Mouse (Mus musculus) heart, adult 8-10 months (tissue): ENCODE results near the gene Xpo6. TPM values are rescaled to one million over a fixed set of nuclear protein-coding genes. Genes with fewer than 3 reads are reported as not detected.

ENCODE experiments used
- DNase-seq: peaks from one replicate; pipeline ENCODE4 v3.0.0; 2022; ENCODE audit warnings: low spot score
- total RNA-seq, 4 experiments: library from RNA; stranded (reverse); gene quantifications; 2 replicates each; pipeline ENCODE4 v1.2.4; 2022

Gene Xpo6
- total RNA-seq, 4 experiments from 2014 or later, result 12.3 to 22.8 (median 18.8) TPM

DNA sequence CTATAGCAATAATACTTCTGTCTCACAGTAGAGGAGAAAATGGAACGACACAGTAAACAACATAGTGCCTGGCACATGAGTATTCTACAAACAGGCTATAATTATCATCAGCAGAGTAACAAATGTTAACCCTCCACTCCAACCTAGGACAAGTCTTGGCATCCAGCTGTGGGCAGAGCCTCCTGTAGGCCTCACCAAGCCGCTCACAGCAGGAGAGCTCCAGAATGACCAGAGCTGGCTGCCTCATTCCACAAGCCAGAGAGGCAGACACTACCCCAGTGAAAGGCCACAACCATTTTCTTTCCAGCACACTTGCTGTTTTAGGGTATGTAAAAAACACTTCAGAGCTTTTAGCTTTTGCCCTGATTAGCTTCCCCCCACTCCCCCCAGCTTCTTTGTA, 72.6 kb downstream of the Xpo6 start:
- DNase-seq, result no peak

DNA sequence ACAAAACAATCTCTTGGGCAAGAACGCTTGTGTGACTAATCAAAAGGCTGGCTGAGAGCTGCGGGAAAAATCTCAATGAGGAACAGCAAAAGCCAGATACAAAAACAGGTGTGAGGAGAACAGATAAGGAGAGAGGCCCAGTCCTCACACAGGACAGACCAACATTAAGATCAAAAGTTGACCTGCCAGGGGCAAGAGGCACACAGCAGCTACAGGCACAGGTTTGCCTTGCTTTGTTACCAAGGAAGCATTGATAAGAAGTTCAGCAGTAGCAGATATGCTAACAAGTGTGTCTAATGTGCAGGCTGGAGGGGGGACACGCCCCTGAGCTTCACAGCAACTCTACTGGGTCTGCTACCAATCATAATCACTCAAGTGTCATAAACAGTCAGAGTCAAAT, 73.8 kb downstream of the Xpo6 start:
- no peak for DNase-seq

GRCm38 (mm10) chr7:126121533-126121932, 78.8 kb downstream of the Xpo6 start:
- no peak for DNase-seq

DNA sequence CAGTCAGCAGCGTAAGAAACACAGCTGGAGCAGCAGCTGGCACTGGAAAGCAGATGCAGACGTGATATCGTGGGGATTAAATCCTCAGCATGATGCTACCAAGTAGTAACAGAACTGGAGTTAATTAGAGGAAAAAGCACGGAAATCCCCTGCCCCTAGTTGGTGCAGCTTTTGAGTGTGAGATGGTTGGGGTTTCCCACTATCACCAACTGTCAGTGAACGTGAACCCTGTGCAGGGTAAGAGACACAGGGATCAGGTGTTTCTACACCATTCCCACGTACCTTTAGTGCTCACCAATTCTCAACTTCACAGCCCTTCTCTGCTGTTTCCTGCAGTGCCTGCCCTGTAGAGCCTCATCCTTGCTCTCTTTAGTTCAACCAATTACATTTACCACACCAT, 80.5 kb downstream of the Xpo6 start:
- no peak for DNase-seq

- no peak for DNase-seq
These were observed 87.0 kb downstream of the Xpo6 start for GRCm38 (mm10) chr7:126113263-126113662.

- DNase-seq, result no peak
These were observed 89.1 kb downstream of the Xpo6 start for GRCm38 (mm10) chr7:126111230-126111629.

- no peak for DNase-seq
These were observed 90.4 kb downstream of the Xpo6 start for GRCm38 (mm10) chr7:126109898-126110297.

- no peak for DNase-seq
These were observed 99.9 kb downstream of the Xpo6 start for GRCm38 (mm10) chr7:126100440-126100839.

DNA sequence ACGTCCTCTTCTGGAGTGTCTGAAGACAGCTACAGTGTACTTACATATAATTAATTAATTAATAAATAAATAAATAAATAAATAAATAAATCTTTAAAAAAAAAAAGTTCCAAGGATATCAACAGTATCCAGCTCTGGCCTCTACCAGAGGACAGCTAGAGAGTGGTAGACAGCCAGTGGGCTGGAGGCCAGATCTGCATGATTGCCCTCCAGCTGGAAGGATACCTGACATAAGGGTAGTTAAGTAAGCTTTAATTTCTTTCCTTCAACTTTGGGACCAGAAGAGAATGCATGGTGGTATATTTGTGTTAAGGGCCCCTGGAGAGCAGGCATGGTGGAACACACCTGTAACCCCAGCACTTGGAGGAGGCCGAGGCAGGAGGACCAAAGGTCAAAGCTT, 100.5 kb downstream of the Xpo6 start:
- no peak for DNase-seq

- DNase-seq, result no peak
These were observed 101.0 kb downstream of the Xpo6 start for GRCm38 (mm10) chr7:126099163-126099775.

DNA sequence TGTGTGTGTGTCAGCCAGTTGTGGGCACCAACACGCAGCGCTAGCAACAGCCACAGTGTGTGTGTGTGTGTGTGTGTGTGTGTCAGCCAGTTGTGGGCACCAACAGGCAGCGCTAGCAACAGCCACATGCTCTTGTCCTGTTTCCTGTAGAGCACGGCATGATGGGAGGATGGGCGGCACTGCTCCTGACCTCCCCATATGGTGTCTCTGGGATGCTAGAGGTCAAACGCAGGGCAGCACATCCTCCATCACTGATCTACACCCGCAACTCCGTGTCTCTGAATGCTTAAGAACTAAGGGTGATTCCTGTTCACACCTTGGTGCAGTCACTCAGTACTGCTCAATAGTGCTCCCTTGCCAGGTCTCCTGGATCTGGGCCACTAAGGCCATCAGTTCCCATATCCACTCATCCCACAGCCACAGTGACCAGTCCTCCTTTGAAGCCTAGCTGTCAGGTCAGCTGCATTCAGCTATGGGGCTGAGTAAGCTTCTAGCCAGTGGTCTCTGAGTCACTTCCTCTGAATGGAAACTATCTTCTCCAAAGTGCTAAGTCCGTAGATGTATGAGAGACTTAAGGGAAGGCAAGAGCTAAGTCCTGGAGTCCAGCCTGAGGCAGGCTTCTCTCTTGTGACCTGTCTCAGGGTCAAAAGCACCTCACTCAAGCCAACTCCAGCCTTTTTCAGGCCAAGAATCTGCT, 102.9 kb downstream of the Xpo6 start:
- DNase-seq, result no peak

GRCm38 (mm10) chr7:126096596-126096995, 103.7 kb downstream of the Xpo6 start:
- peak; percentile 19 for DNase-seq

- no peak for DNase-seq
These were observed 105.6 kb downstream of the Xpo6 start for GRCm38 (mm10) chr7:126094738-126095137.

DNA sequence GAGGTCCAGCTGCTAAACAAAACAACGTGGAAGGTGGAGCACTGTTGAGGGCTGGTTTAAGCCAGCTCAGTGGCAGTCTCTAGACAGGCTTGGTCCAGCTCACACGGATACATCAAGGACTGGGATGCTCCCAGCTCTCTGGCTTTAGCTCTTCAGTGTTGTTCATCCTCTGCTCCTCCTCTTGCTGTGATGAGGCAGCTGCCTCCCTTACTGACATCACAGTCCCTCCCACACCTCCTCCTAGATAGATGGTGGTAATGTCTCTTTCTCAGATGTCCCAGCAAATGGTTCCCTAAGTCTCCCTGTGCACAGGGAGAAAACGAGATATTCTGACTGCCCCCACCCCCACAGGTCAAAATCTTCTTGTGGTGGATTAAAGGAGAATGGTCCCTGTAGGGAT, 107.1 kb downstream of the Xpo6 start:
- no peak for DNase-seq

- DNase-seq, result peak; percentile 28
These were observed 110.5 kb downstream of the Xpo6 start for GRCm38 (mm10) chr7:126089782-126090181.

DNA sequence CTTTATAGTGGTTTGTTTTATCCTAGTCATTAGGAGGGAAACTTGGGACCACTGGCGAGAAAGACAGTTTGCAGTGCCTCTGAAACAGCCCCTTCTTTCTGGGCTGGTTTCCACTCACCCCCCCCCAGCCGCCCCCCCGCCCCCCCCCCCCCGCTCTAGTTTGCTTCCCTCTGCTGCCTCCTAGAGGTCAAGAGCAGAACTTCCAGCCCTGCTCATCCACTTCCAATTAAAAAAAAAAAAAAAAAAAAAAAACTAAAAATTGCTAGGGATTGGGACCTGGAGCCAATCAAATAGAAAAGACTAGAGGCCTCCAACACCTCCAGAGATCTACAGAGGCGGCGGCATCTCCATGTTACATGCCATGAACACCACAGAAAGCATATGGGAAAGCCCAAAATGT, 112.1 kb downstream of the Xpo6 start:
- no peak for DNase-seq

DNA sequence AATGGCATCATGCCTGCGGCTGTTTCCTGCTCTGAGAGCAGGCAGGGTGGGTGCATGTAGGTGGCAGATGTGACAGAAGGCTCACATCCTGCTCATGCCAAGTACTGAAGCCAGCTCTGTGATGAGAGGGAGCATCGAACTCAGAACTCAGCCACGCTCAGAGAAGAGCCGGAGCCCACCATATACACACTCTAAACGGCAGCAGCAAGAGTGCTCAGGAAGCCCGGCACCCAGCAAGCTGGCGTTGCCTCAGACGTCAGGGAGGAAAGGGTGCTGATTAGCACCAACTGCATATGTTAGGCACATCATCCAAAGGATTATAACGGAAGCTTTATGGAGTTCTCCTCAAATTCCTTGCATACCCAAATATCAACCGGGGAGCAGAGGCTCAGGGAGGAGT, 112.7 kb downstream of the Xpo6 start:
- no peak for DNase-seq

- DNase-seq, result peak; percentile 13
These were observed 114.0 kb downstream of the Xpo6 start for GRCm38 (mm10) chr7:126086321-126086741.

GRCm38 (mm10) chr7:126085154-126085553, 115.1 kb downstream of the Xpo6 start:
- DNase-seq, result no peak

DNA sequence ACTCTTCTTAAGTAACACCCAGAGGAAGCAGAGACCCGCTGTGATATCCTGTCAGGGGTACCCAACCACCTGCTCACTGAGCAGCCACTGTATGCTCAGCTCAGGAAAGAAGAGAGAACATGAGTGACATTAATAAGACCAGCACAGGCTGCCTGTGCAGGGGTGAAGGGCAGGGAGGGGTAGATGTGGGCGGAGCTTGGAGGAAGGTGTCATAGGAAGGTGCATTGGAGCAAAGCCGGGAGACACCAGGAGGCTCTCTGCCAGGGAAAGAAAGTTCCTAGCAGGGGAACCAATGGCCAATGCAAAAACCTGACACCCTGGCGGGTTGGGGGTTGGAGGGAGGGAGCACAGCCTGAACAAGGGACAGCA, 116.3 kb downstream of the Xpo6 start:
- no peak for DNase-seq

- no peak for DNase-seq
These were observed 116.8 kb downstream of the Xpo6 start for GRCm38 (mm10) chr7:126083341-126083979.

DNA sequence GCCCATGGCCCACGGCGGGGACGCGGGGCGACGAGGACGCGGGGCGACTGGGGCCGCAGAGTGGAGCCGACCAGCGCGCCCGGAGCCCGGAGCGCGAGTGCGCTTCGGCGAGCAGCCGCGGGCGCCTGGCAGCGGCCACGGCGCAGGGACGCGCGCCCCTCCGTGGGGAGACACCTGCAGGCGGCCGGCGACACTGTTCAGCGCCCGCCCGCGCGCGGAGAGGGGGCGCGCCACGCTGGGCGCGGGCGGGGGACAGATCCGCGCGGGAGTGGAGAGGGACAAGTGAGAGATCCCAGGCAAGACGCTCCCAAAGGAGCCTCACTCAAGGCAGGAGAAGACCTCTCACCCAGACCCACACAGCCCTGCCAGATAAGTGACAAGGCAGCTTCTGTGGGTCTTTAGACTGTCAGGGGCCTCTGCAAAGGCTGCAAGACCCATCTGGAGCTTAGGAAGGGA, 118.0 kb downstream of the Xpo6 start, which contains the start of gene Gsg1l:
Gene Gsg1l, minus strand, starts transcription at position 126 of the 456 bp plus-strand sequence.
- no peak for DNase-seq

DNA sequence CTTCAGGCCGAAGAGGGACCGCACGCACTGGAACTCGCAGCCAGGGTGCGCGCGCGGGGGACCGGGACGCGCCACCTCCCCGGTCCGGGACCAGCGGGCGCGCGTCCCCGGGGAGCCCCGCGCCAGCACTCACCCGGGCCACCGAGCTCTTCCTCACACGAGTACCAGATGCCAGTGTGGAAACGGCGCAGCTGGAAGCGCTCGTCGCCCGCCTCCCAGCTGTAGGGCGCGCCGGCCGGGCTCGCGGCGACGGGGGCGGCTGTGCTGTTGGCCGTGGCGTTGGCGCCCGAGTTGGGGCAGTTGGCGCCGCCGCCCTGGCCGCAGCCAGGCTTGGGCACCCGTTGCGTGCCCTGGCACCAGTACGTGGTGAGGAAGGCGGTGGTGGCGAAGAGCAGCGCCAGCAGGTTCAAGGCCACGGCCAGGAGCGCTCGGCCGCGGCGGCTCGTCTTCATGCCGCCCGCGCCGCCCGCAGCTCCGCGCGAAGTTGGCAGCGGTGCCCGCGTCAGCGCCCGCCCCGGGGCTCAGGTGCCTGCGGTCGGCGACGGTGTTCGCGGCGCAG, 118.5 kb downstream of the Xpo6 start:
- DNase-seq, result no peak
